Mouse (Mus musculus) brain, embryonic 14.5 days (tissue): ENCODE data around the gene Pip4k2a.

Experiments used
- CTCF ChIP-seq: fragments of 200-500 bp; IDR thresholded peaks from 2 replicates; pipeline ENCODE4 v1.5.1; 2012; ENCODE audit warnings: inconsistent platforms, mild to moderate bottlenecking, moderate library complexity, borderline replicate concordance; ENCODE audit not compliant: insufficient read depth, insufficient read length; ENCODE audit errors: extremely low read depth
- POLR2A ChIP-seq: fragments of 200-500 bp; IDR thresholded peaks from 2 replicates; pipeline ENCODE4 v1.6.1; 2012; ENCODE audit warnings: mild to moderate bottlenecking, inconsistent platforms, borderline replicate concordance; ENCODE audit not compliant: poor library complexity, insufficient read depth, insufficient read length, severe bottlenecking; ENCODE audit errors: extremely low read depth

- TF ChIP-seq CTCF (no peak), POLR2A (no peak)
Observed at GRCm38 (mm10) chr2:18962502-18962901, 35.4 kb downstream of the Pip4k2a start.
